Mouse (Mus musculus) bone marrow macrophage, adult 2 months (primary cell): ENCODE measurements around the gene Ccdc92b.

Experiments used
- CTCF ChIP-seq: IDR thresholded peaks from 2 replicates; pipeline ENCODE4 v1.5.1; 2012; ENCODE audit warnings: low read depth, mild to moderate bottlenecking, low read length, moderate library complexity
- POLR2A ChIP-seq: IDR thresholded peaks from 2 replicates; pipeline ENCODE4 v1.6.1; 2012; ENCODE audit warnings: mild to moderate bottlenecking, low read depth, low read length, borderline replicate concordance

- no peak for TF ChIP-seq CTCF
- TF ChIP-seq POLR2A, result no peak
Measured at GRCm38 (mm10) chr11:74639628-74640027, 20.2 kb downstream of the Ccdc92b start.
